Mouse (Mus musculus): ENCODE results near the gene C2cd2. TPM values are rescaled to one million over a fixed set of nuclear protein-coding genes. Genes with fewer than 3 reads are reported as not detected.
A peak's percentile ranks its signal among the peaks of the same experiment; 100 is the strongest.
"Not testable (repeated sequence)": the region's sequence is repeated elsewhere in the genome, so short reads cannot be mapped to it uniquely, and the experiment has no call there.

The C2cd2 gene
- 10.1 and 13.2 TPM in 2 replicates for polyA plus RNA-seq (2012; rRNA removed)

DNA sequence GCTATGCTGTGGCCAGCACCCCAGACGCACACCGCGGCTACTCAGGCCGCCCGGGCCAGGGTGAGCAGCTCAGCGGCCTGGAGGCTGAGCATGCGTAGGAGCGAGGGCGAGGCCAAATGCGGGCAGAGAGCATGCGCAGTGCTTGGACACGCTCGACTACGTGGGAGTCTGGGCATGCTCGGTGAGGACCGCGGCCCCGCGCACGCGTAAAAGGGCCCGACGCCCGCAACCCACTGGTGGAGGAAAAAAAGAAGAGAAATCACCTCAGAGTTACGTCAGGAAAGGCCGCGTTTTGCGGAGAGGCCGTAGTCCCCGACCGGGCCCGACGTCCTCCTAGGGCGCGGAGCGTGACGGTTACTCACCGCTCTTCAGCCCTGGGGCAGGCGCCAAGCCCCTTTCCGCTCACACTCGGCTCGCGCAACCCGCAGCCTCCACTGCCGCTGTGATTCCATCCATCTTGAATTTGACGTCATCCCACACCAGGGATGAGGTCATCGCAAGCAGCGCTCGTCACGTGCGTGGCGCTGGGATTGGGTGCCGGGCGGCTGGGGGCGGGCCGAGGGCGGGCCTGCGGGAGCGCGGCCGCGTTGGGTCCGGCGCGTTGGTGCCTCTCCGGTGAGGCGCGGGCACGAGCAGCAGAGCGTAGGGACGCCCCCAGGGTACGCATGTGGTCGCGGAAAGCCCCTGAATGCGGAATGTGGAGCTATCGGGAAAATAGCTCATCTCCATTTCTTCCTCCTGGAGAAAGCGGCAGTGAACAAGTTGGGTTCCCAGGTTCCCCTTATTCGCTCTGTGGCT is at the start of gene C2cd2, which contains the start of gene Zbtb21:
Gene C2cd2, minus strand, starts transcription at position 448 of the 798 bp plus-strand sequence.
Gene Zbtb21, minus strand, starts transcription at position 472 of the 798 bp plus-strand sequence.
- under 1% methylated on average over 78 of the region's 78 CpGs for WGBS
- peak; percentile 89 for DNase-seq (ENCODE audit: low read depth, low spot score)

DNA sequence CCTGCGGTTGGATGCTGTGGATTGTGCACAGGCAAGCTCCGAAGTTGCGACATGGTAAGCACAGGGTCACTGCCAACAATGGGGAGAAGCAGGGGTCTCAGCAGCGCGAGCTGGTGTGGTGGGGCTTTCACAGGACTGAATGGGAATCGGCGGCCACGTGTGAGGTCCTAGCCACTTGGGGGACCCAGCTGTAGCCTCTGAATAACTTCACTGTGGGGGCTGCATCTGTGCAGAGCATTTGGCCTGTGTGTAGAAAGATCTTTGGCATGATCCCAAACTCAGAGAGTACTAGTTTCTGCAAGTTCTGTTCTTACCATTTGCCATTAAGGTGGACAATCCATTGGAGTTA is 35.0 kb upstream of the C2cd2 start:
- DNase-seq (ENCODE audit: low read depth, low spot score): not testable (repeated sequence)

DNA sequence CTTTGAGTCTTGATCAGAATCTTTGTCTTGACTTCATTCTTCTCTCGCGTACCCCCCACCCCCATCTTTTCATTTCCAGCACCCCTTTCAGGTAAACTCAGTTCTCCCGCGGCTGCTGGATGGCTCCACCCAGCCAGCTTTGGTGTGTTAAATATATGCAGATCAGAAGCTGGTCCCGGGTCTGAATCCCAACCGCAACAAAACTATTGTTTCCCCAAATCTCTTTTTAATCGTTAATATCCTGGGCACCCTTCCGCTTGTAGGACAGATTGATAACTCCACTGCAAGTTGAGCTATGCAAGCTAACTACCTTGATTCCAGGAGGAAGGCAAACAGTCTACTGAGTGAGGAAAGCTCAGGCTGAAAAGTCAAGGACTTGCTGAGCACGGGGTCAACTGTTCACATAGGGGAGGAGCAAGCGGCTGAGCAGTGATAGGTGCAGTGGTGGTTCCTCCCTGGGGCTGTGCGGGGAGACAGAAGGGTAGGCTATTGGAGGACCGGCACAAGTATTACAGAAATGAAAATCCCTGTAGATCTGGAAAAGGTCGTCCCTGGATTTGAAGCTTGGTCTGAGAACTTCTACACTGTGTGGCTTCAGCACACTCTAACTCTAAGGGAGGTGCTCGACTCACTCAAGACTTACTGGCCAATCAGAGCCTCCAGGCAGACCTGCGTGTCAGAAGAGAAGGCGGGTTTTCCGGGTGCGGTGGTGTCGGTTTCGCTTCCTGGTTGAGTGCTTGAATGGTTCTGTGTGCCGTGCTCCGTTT is 34.4 kb upstream of the C2cd2 start, which contains the start of gene B230307C23Rik:
Gene B230307C23Rik, plus strand, starts transcription at position 700 of the 767 bp plus-strand sequence.
- 2% methylated on average over 22 of the region's 22 CpGs for WGBS
- DNase-seq (ENCODE audit: low read depth, low spot score): peak; percentile 88

More for the DNA sequence above, 35.0 kb upstream of the C2cd2 start:
- WGBS: 1% methylated on average over 8 of the region's 8 CpGs

DNA sequence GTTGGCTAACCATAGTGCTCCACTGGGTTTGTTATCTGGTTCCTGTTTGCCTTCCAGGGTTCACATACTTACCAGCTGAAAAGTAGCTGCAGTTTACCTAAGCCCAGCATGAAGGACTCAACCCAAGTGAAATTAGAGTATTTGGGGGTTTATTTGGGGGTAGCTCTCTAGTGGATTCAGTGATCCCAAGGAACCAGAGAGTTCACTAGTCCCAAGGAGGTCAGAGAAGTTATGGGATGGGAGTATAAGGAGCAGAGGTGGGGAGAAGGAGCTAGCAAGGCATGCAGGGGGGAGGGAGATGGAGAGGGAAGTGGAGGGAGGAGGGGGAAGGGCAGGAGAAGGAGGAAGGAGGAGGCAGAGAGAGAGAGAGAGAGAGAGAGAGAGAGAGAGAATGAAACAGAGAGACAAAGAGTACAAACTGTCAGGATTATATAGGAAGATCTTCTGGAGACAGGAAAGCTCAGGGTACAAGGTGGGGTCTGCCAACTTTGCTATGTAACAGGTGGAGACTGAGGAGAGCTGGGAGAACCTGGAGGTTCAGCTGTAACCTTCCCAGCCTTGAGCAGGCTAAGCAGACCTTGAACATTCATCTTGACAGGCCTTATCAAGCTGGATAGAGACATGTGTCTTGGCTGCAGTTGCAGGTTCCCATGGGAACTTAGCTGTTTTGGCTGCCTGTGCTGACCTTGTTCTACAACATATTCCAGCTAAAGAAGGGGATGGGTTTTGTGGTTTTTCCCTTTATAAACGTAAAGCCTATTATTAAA is 33.6 kb upstream of the C2cd2 start:
- 3% methylated on average over 1 of the region's 1 CpGs for WGBS
- DNase-seq (ENCODE audit: low read depth, low spot score): no peak

DNA sequence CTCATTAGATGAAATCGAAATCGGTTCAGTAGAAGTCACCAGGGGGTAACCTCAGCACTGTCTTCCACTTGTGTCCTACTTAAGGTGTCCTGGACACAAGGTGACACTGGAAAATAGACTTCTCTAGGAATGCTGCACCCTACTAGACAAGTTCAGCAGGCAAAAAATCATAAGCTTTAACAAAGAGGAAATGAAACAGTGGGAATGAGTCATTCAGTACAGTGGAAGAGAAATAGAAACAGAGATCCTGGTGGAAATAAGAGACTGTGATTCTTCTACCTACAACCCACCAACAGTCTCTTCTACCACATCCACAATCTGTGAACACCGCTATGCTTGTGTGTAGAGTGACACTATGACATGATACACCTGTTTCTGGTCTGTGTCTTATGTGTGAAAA is 30.1 kb upstream of the C2cd2 start:
- not testable (repeated sequence) for DNase-seq (ENCODE audit: low read depth, low spot score)
- 76% methylated on average over 3 of the region's 3 CpGs for WGBS

DNA sequence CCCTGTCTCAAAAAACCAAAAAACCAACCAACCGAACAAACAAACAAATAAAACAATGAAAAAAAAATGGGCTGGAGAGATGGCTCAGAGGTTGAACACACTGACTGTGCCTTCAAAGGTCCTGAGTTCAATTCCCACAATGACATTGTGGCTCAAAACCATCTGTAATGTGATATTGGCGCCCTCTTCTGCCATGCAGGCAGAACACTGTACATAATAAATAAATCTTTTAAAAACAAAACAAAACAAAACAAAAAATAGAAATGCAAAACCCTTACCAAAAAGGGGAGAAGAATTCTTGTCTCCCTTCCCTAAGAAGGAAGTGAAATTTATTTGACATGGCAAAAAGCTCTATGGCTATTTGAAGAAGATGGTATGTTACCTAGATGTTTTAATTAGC is 29.1 kb upstream of the C2cd2 start:
- no peak for DNase-seq (ENCODE audit: low read depth, low spot score)
- 82% methylated on average over 2 of the region's 2 CpGs for WGBS

DNA sequence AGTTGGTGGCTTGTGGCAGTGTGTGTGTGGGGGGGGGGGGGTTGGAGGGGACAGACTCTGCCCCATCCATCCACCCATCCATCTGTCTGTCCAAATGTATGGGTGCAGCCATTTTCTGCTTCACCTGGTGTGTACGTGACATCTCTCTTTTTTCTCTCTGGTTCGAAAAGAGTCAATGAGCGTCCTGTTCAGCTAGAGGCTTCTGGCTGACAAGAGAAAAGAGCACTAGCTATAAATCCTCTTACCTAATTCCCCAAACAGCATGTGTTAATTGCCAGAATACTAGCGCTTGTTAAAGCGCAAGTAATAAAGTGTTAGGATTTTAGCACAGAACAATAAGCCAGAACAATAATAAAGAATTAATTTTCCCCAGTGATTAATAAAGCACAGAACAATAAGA is 22.2 kb upstream of the C2cd2 start:
- DNase-seq (ENCODE audit: low read depth, low spot score): no peak
- 71% methylated on average over 5 of the region's 5 CpGs for WGBS

DNA sequence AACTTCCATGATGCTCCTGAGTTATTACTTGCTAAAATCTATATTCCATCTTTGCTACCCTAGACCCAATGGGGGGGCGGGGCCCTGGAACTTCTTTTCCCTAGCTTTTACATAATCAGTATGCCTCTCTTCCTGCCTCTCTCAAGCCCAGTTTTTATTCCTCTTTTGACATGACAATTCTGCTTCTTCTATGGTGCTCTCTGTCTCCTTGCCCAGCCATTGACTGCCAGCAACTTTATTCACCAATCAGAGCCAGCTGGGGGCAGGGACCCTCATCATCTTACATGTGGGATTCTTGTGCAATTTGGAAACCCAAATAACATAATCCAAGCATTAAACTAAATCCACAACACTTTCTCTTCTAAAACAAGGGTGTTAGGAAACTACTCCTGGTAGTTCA is 19.0 kb upstream of the C2cd2 start:
- DNase-seq (ENCODE audit: low read depth, low spot score): no peak
- 91% methylated on average over 1 of the region's 1 CpGs for WGBS

DNA sequence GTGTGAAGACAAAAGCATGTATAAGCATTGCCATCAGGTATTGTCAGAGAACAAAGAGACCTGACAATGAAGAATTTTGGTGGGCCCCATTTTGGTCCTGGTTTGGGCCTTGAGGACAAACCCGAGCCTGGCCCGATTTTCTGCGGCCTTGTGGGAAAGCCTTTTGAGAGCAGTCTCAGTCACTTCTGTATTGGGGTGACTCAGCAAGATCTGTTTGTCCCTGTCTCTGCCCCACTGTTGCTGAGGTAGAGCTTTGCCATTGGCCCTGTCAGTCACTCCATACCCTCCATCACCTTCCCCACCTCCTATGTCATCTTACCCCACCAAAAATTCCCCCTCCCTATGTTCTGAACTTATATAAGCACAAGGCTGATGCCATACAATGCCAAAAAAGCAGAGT is 15.3 kb upstream of the C2cd2 start:
- DNase-seq (ENCODE audit: low read depth, low spot score): no peak
- 94% methylated on average over 3 of the region's 3 CpGs for WGBS

DNA sequence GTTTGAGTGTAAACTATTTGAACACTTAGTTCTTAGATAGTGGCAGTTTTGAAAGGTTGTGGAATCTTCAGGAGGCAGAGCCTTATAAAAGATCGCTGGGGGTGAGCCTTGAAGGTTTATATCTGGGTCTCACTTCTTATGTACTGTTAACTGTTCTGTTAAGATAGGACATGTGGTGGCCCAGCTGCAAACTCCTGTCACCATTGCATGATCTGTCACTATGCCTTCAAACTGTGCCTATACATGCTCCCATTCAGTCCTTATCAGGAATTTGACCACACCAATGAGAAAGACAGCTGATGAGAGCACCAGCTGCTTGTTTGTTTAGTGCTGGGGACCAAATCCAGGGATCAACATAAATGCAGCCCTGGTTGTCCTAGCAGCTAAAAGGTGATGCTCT is 14.9 kb upstream of the C2cd2 start:
- WGBS: 63% methylated on average over 1 of the region's 1 CpGs
- DNase-seq (ENCODE audit: low read depth, low spot score): no peak

DNA sequence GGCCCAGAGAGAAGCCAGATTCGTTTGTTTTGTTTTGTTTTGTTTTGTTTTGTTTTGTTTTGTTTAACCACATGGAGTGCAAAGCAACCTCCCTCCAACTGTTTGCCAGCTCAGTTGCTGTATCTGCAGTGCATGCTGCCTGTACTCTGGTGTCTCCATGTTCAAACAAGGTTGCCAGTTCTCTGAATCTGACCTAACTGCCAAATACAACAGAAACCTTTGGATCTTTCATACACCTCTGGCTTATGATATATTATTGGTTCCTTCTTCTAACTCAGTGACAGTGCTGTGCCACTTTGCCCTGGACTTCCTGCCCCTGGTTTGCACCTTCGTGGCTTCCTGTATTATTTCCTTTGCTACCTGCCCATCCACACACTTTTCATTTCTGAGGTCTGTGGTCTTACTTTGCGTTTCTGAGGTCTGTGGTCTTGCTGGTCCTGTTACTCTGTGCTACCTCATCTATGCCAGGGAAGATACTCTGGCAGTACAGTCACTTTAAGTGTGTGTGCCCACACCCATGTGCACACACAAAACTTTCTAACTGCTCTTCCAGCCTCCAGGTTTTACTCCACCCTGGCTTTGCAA is 1.6 kb upstream of the C2cd2 start:
- 81% methylated on average over 3 of the region's 3 CpGs for WGBS
- DNase-seq (ENCODE audit: low read depth, low spot score): no peak

DNA sequence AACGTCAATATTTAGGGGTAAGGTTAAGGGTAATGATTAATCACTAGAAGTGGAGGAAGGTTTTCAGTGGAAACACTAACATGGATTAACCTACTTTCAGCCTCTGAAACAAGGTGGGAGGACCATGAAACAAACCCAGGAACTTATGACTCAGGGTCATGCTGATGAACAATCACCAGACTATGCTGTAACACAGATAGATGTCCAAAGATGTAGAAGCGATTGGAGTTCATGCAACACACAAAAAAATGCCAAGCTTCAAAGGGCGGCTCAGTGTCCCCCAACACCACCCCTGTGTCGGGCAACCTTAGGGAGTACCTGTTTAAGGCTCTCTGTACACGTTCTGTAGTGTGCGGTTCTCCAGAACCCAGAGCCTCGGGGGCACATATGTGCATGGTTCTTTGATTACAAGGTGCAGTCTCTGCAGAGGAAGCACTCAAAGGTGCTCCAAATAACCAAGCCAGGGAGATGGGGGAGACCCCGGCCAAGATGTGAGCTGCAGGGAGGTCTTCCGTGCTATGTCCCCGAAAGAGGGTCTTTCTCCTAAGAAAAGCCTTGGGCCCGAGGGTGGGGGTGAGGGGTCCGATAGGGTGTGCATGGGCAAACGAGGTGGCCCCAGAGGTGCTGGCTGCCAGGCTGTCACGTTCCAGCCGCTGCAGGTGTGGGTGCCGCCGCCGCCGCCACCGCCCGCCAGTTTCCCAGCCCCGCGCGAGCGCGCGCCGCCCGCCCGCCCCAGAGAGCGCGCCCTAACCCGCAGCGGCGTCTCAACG is 832 bp downstream of the C2cd2 start:
- DNase-seq (ENCODE audit: low read depth, low spot score): no peak
- 1% methylated on average over 36 of the region's 36 CpGs for WGBS

DNA sequence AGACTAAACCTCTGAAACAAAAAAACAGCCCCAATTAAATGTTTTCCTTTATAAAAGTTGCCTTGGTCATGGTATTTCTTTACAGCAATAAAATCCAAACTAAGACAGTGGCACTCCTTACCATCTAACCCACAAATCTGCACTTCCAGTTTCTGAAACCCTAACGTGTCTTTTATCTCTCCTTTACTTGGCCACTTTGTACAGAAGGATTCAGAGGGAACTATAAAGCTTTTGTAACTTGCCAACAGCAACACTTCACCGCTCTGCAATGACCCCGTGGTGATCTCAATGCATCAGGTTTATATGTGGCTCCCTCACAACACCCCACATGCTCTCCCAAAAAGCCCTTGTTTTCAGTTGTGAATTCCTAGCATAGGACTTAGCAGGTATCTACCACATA is 2.0 kb downstream of the C2cd2 start:
- WGBS: 92% methylated on average over 3 of the region's 3 CpGs
- no peak for DNase-seq (ENCODE audit: low read depth, low spot score)

DNA sequence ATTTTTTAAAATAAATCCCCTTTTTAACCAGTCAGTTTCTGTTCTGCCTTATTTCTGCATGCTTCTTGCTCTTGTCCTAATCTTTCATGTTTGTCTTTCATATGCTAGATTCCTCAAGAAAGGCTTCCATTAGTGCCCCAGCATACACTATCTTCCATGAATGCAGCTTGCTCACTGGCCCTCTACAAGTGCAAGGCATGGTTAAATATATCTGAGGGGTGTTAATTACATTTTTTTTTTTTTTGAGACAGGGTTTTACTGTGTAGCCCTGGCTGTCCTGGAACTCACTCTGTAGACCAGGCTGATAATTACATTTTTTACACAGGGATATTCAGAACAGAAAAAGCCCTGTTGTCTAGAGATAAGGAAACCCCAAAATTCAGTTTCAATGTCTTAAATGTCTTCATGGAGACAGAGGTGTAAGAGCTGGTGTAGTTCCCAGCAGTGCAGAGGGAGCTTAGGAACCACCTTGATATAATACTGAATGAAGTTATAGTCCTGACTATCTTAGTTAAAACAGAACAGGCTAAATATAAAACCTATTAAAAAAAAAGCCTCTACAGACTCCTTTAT is 3.9 kb downstream of the C2cd2 start:
- DNase-seq (ENCODE audit: low read depth, low spot score): no peak

DNA sequence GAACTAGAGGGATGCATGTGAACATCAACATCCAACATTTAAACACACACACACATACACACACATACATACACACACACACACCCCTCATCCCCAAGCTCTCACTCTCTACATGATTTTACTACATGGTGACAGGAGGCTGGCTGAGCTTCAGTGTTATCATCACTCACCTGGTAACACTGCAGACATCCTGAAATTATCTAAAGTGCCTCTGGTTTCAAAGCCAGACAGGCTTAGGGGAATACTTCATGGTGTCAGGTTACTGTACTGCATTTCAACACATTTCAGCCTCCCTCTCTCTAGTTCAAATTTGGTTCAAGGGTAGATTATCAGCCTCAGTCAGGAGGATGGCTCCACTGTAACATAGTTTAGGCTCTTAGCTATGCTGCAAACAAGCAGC is 4.8 kb downstream of the C2cd2 start:
- no peak for DNase-seq (ENCODE audit: low read depth, low spot score)

DNA sequence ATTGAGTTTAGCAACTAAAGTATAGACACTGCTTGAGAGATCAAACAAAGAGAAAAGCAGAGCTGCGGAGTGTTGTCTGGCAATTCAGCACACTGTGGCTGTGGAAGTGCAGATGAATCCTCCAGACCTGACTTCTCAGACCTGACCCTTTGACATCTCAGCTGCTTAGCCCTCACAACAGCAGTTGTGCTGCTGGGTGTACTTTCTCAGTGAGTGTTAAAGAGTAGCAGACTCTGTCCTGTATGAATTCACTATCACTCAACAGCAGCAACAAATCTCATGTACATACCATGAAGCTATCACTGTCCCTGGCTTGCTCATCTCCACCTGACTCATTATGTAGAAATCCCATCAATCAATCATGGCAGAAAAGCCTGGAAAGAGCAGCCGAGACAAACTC is 6.4 kb downstream of the C2cd2 start:
- DNase-seq (ENCODE audit: low read depth, low spot score): no peak
- WGBS: 78% methylated on average over 2 of the region's 2 CpGs

DNA sequence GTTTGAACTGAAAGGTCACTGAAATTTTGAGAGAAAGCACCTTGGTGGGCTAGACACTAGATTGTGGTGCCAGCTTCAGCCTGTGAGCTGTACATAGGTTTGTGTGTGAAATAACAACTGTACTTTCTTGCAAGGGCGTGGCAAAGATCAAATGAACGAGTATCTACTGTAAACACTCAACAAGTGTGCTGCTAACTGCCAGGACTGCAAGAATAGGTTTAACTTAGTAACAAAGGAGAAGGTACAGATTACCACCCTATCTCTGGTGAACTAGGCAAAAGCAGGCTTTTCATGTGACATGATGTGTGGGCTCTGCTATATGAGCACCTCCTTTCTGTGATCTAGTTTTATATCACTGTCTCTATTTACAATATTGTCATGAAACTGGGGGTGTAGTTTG is 9.1 kb downstream of the C2cd2 start:
- DNase-seq (ENCODE audit: low read depth, low spot score): no peak
- WGBS: 46% methylated on average over 2 of the region's 2 CpGs

DNA sequence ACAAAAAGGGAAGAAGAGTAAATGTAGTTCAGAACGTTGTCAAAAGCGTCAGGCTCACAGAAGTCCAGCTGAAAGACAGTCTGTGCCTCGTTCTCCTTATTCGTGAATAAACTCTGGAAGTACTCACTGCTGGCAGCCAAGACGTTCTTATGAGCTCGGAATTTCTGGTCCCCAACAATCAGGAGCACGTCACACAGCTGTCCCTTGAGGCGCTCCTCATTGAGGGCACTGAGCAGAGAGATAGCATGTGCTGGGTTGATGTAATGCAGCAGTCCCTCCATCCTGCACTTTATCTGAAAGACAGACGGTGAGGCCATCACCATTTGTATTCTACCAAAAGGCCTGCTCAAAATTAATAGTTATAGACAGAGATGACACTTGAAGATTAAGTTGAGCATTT is 9.6 kb downstream of the C2cd2 start:
- WGBS: 90% methylated on average over 9 of the region's 9 CpGs
- no peak for DNase-seq (ENCODE audit: low read depth, low spot score)

DNA sequence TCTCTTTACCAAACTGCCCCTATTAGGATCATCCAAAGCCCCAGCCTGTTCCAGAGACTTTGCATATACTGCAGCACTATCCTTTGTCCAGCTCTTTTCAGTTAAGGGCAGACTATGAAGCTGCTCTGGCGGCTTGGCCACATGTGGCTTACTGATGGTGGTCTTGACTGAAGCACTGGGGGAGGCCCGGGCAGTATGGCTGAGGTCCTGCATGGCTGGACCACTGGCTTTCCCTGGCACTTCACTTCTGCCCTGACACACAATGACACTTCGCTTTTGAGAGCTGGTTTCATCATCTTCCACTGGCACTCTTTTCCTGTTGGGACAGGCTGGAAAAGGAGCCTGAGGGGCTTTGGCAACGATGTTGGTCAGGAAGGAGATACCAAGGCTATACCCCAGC is 10.0 kb downstream of the C2cd2 start:
- no peak for DNase-seq (ENCODE audit: low read depth, low spot score)
- WGBS: 95% methylated on average over 4 of the region's 4 CpGs
